Mouse (Mus musculus) hindbrain, embryonic 10.5 days (tissue): ENCODE results near the gene Begain. TPM values are rescaled to one million over a fixed set of nuclear protein-coding genes. Genes with fewer than 3 reads are reported as not detected.
A peak's percentile ranks its signal among the peaks of the same experiment; 100 is the strongest.

Experiments
- DNase-seq: peaks from one replicate; pipeline ENCODE4 v3.0.0-alpha.2; 2017; ENCODE audit warnings: low spot score
- H3K27ac ChIP-seq: fragments of 300-500 bp; sonication (generic); 2 replicates; pipeline ENCODE4 v1.5.1; 2016; ENCODE audit warnings: mild to moderate bottlenecking, moderate library complexity
- H3K27me3 ChIP-seq: fragments of 300-500 bp; sonication (generic); 2 replicates; pipeline ENCODE4 v1.6.1; 2016; ENCODE audit warnings: mild to moderate bottlenecking; ENCODE audit not compliant: poor library complexity, insufficient read depth, severe bottlenecking
- H3K36me3 ChIP-seq: fragments of 300-500 bp; sonication (generic); 2 replicates; pipeline ENCODE4 v1.6.1; 2016; ENCODE audit warnings: mild to moderate bottlenecking, moderate library complexity
- H3K4me1 ChIP-seq: fragments of 300-500 bp; sonication (generic); replicated peaks from 2 replicates; pipeline ENCODE4 v1.6.1; 2016; ENCODE audit warnings: mild to moderate bottlenecking
- H3K4me3 ChIP-seq: fragments of 300-500 bp; sonication (generic); 2 replicates; pipeline ENCODE4 v1.5.1; 2016; ENCODE audit warnings: mild to moderate bottlenecking, moderate library complexity
- H3K9me3 ChIP-seq: fragments of 300-500 bp; sonication (generic); 2 replicates; pipeline ENCODE4 v1.6.1; 2016; ENCODE audit warnings: mild to moderate bottlenecking, moderate library complexity
- WGBS: fragments of 180-500 bp; shearing (Covaris S2); methylation state at CpG from one replicate; pipeline ENCODE4 v1.1.7; 2016; 5-methylcytosine and 5-hydroxymethylcytosine counted together
- polyA plus RNA-seq: library from polyadenylated mRNA; unstranded; fragments of >200 nt; fragmentation: Nextera tagmentation; extraction: Ambion mirVana; gene quantifications from 2 replicates; pipeline ENCODE4 v1.2.1, GENCODE M21; 2016

Begain gene
- polyA plus RNA-seq, 1 experiment from 2014 or later = 16.2 TPM

GRCm38 (mm10) chr12:109083476-109083875 lies 15.5 kb upstream of the Begain start:
- Histone ChIP-seq H3K4me1 (peaks cover 7% of the 10 kb centered on the region; the same call in 1 of the 2 replicates), H3K36me3 (no peaks in the 10 kb centered on the region), H3K27me3 (no peaks in the 10 kb centered on the region), H3K27ac (no peak overlapping the region), H3K4me3 (no peak overlapping the region), H3K9me3 (no peaks in the 10 kb centered on the region)
- WGBS = 89% methylated on average over 3 of the region's 3 CpGs
- DNase-seq = no peak

DNA sequence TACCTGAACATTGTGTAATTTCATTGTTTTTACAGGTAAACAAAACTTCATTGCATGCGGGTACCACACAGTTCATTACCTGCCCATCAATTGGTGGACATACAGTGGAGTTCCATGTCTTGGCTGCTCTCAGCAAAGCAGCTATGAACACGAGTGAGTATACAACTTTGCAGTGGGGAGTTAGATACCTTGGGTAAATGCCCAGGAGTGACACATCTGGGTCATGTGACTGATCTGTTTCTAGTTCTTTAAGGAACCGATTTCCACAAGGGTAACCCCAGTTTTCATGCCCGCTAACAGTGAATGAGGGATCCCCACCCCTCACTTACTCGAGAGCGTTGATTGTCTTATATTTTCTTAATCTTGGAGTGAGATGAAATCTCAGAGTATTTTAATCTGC lies 9.0 kb upstream of the Begain start:
- Histone ChIP-seq H3K27me3 (no peaks in the 10 kb centered on the region), H3K36me3 (no peaks in the 10 kb centered on the region), H3K9me3 (no peaks in the 10 kb centered on the region), H3K4me1 (no peaks in the 10 kb centered on the region), H3K27ac (no peak overlapping the region), H3K4me3 (no peak overlapping the region)
- 86% methylated on average over 6 of the region's 6 CpGs for WGBS
- no peak for DNase-seq

- no peak overlapping the region for H3K4me3 ChIP-seq
- no peak overlapping the region for H3K27ac ChIP-seq
- peaks cover 10% of the 10 kb centered on the region; the same call in 1 of the 2 replicates for H3K27me3 ChIP-seq
- H3K9me3 ChIP-seq = no peaks in the 10 kb centered on the region
- H3K4me1 ChIP-seq = 0 out of 2 replicates have a peak, but pooled peaks cover 1% of the 10 kb centered on the region
- DNase-seq = no peak
- H3K36me3 ChIP-seq = no peaks in the 10 kb centered on the region
- WGBS = 70% methylated on average over 2 of the region's 2 CpGs
Measured at GRCm38 (mm10) chr12:109074777-109075285, 6.8 kb upstream of the Begain start.

GRCm38 (mm10) chr12:109074106-109074505 lies 6.1 kb upstream of the Begain start:
- no peak for DNase-seq
- Histone ChIP-seq H3K9me3 (no peaks in the 10 kb centered on the region), H3K27me3 (peaks cover 17% of the 10 kb centered on the region), H3K4me3 (no peak overlapping the region), H3K36me3 (no peaks in the 10 kb centered on the region), H3K4me1 (0 out of 2 replicates have a peak, but pooled peaks cover 3% of the 10 kb centered on the region), H3K27ac (no peak overlapping the region)
- WGBS = 89% methylated on average over 6 of the region's 6 CpGs

DNA sequence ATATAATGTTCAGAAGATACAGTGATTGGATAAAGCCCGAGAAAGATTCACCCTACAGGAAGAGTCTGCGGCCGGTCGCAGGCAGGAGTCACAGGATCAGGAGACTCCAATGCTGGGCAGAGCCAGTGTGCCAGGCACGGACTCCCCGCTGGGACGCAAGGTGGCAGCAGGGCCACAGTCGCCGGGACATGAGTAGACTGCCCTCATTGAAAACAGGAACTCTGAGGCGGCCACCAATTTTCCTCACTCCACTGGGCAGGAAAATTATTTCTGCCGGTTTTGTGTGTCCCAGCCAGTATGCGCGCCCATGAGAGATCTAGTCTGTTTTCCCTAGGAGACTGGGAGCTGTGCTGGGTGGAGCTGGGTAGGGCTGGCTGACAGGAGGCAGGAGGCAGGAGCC lies 3.2 kb upstream of the Begain start:
- peaks cover 32% of the 10 kb centered on the region for H3K27me3 ChIP-seq

GRCm38 (mm10) chr12:109069751-109070150 lies 1.7 kb upstream of the Begain start:
- DNase-seq = no peak
- 66% methylated on average over 2 of the region's 2 CpGs for WGBS
- Histone ChIP-seq H3K4me3 (no peak overlapping the region), H3K4me1 (peaks cover 21% of the 10 kb centered on the region), H3K27ac (no peak overlapping the region), H3K36me3 (no peaks in the 10 kb centered on the region), H3K27me3 (peaks cover 36% of the 10 kb centered on the region), H3K9me3 (no peaks in the 10 kb centered on the region)

More for the DNA sequence above, 3.2 kb upstream of the Begain start:
- peaks cover 21% of the 10 kb centered on the region for H3K4me1 ChIP-seq
- WGBS = 88% methylated on average over 13 of the region's 13 CpGs
- no peak for DNase-seq
- no peaks in the 10 kb centered on the region for H3K36me3 ChIP-seq
- H3K4me3 ChIP-seq = no peak overlapping the region
- H3K9me3 ChIP-seq = no peaks in the 10 kb centered on the region
- no peak overlapping the region for H3K27ac ChIP-seq

DNA sequence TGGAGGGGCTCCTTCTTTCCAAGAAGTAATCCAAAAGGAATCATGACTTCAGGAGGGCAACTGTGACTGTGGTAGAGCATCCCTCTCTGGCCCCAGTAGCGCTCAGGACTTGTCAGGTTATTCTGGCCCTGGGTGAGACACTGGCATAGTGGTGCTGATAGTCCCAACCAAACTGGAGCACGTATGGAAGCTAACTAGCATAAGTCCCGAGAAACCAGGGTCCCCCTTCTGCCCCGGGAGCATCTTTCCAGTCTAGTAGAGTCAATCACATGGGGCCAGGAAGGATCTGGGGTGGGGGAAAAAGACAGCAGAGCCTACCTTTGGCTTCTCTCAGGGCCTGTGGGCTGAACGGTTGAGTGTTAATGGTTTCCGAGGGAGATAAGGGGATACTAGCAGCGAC lies 721 bp upstream of the Begain start:
- Histone ChIP-seq H3K9me3 (no peaks in the 10 kb centered on the region), H3K4me3 (peak overlapping the region; percentile 66), H3K36me3 (no peaks in the 10 kb centered on the region), H3K27me3 (peaks cover 36% of the 10 kb centered on the region), H3K4me1 (peaks cover 21% of the 10 kb centered on the region), H3K27ac (peak overlapping the region; percentile 90; the same call in 1 of the 2 replicates)
- WGBS = 80% methylated on average over 7 of the region's 7 CpGs
- DNase-seq = no peak

GRCm38 (mm10) chr12:109067561-109068135 lies 369 bp downstream of the Begain start:
- 3% methylated on average over 59 of the region's 59 CpGs for WGBS
- H3K4me3 ChIP-seq = peak overlapping the region; percentile 66
- H3K9me3 ChIP-seq = no peaks in the 10 kb centered on the region
- peak overlapping the region; percentile 90 for H3K27ac ChIP-seq
- peaks cover 36% of the 10 kb centered on the region for H3K27me3 ChIP-seq
- peaks cover 21% of the 10 kb centered on the region for H3K4me1 ChIP-seq
- DNase-seq = peak; percentile 66
- H3K36me3 ChIP-seq = no peaks in the 10 kb centered on the region

DNA sequence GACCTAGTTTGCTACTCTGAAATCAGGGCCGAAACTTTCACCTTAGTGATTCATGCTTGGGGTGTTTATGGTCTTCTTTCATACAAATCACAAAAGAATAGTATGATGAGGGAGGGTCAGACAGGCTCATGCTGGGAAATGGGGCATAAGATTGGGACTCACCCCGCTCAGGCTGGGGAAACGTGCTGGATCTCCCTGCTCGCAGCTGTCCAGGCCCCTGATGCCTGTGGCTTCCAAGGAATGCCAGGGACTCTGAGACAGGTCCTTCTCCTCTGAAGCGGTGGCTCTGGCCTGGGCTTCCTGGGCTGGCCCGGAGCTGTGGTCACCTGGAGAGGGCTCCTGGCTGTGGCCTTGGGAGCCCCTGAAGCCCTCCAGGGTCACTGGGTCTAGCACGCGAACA lies 9.4 kb downstream of the Begain start:
- DNase-seq = no peak
- H3K36me3 ChIP-seq = no peaks in the 10 kb centered on the region
- H3K27me3 ChIP-seq = peaks cover 55% of the 10 kb centered on the region
- H3K9me3 ChIP-seq = no peaks in the 10 kb centered on the region
- H3K4me1 ChIP-seq = peaks cover 46% of the 10 kb centered on the region
- no peak overlapping the region for H3K4me3 ChIP-seq
- WGBS = 82% methylated on average over 8 of the region's 8 CpGs
- H3K27ac ChIP-seq = peak overlapping the region; percentile 35; the same call in 1 of the 2 replicates

GRCm38 (mm10) chr12:109057736-109058135 lies 10.3 kb downstream of the Begain start:
- Histone ChIP-seq H3K27ac (0 out of 2 replicates have a peak overlapping the region, but pooled peaks have one; percentile 17), H3K36me3 (no peaks in the 10 kb centered on the region), H3K4me1 (peaks cover 55% of the 10 kb centered on the region), H3K27me3 (peaks cover 64% of the 10 kb centered on the region), H3K4me3 (no peak overlapping the region), H3K9me3 (no peaks in the 10 kb centered on the region)
- no peak for DNase-seq
- 71% methylated on average over 4 of the region's 4 CpGs for WGBS

GRCm38 (mm10) chr12:109053020-109053806 lies 14.8 kb downstream of the Begain start:
- under 1% methylated on average over 103 of the region's 105 CpGs for WGBS

GRCm38 (mm10) chr12:109049949-109050348 lies 18.1 kb downstream of the Begain start:
- 98% methylated on average over 4 of the region's 4 CpGs for WGBS
- peaks cover 86% of the 10 kb centered on the region for H3K27me3 ChIP-seq

More at GRCm38 (mm10) chr12:109053020-109053806, 14.8 kb downstream of the Begain start:
- peaks cover 95% of the 10 kb centered on the region for H3K27me3 ChIP-seq
- H3K4me3 ChIP-seq = peak overlapping the region; percentile 66
- no peaks in the 10 kb centered on the region for H3K9me3 ChIP-seq
- H3K36me3 ChIP-seq = no peaks in the 10 kb centered on the region
- peaks cover 53% of the 10 kb centered on the region for H3K4me1 ChIP-seq
- peak overlapping the region; percentile 85 for H3K27ac ChIP-seq
- peak; percentile 46 for DNase-seq

DNA sequence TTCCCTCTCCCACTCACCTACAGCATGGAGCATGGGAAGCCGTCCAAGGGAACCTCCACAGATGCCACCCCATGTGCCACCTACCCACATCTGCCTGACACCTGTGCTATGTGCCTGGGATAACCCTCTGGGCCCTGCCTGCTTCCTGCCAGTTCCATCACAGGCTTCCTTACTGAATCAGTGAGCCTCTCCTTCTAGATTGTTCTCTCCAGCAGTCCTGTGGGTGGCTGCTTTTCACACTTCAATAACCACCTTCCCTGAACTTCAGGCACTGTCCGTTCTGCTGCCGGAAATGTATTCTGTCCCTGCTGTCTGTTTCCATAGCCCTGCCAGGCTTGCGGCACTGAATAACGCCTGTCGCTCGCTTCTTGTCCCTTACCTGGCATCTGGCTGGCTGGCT lies 22.4 kb downstream of the Begain start:
- peaks cover 58% of the 10 kb centered on the region for H3K27me3 ChIP-seq
- H3K36me3 ChIP-seq = no peaks in the 10 kb centered on the region
- DNase-seq = no peak
- H3K4me3 ChIP-seq = no peak overlapping the region
- H3K27ac ChIP-seq = no peak overlapping the region
- peaks cover 23% of the 10 kb centered on the region; the same call in 1 of the 2 replicates for H3K4me1 ChIP-seq
- WGBS = 82% methylated on average over 7 of the region's 7 CpGs
- no peaks in the 10 kb centered on the region for H3K9me3 ChIP-seq

More at GRCm38 (mm10) chr12:109049949-109050348, 18.1 kb downstream of the Begain start:
- no peak for DNase-seq
- H3K27ac ChIP-seq = no peak overlapping the region
- no peaks in the 10 kb centered on the region for H3K9me3 ChIP-seq
- peaks cover 34% of the 10 kb centered on the region for H3K4me1 ChIP-seq
- no peaks in the 10 kb centered on the region for H3K36me3 ChIP-seq
- no peak overlapping the region for H3K4me3 ChIP-seq
